Mouse (Mus musculus): ENCODE data around the gene AW011738. TPM values are rescaled to one million over a fixed set of nuclear protein-coding genes. Genes with fewer than 3 reads are reported as not detected.
A peak's percentile ranks its signal among the peaks of the same experiment; 100 is the strongest.

Gene AW011738
- polyA plus RNA-seq, 1 experiment from 2014 or later = 0.82 TPM

DNA sequence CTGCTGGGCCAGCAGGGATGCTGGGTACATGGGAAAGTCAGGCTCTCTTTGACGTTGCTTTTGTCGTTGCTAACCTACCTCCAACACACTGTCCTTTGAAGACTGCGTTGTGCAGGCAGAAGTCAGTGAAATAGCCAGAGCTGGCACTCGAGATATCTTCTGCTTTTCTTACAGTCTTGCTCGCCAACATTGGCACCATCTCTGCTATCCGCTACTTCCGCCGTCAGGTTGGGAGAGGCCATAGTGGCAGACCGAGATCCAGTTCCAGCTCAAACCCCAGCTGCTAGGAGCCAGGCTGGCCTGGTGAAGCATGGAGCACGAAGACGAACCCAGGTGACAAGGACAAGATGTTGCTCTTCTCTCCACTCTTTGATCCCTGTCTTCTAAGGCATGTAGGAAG is 16.8 kb downstream of the AW011738 start:
- WGBS = 87% methylated on average over 11 of the region's 11 CpGs
- no peak overlapping the region for H3K4me3 ChIP-seq (ENCODE audit: low read depth, low read length)
- no peaks in the 10 kb centered on the region for H3K4me1 ChIP-seq (ENCODE audit: control insufficient read depth, insufficient read depth, low read length)
- H3K27me3 ChIP-seq (ENCODE audit: control insufficient read depth, insufficient read depth, low read length) = no peaks in the 10 kb centered on the region
- ATAC-seq (ENCODE audit: insufficient number of reproducible peaks, insufficient read depth, low FRiP score, low read depth) = no peak
- H3K36me3 ChIP-seq (ENCODE audit: control insufficient read depth, insufficient read depth, low read length) = no peaks in the 10 kb centered on the region; the same call in 1 of the 2 replicates
- H3K4me2 ChIP-seq (replicated peaks; ENCODE audit: low read depth, low read length) = no peak overlapping the region
- no peak overlapping the region for H3K9ac ChIP-seq (replicated peaks; ENCODE audit: low read depth, low read length)
- no peak overlapping the region for H3K27ac ChIP-seq (ENCODE audit: low read length)
- H3K9me3 ChIP-seq (ENCODE audit: control insufficient read depth, low read depth, low read length) = no peaks in the 10 kb centered on the region

DNA sequence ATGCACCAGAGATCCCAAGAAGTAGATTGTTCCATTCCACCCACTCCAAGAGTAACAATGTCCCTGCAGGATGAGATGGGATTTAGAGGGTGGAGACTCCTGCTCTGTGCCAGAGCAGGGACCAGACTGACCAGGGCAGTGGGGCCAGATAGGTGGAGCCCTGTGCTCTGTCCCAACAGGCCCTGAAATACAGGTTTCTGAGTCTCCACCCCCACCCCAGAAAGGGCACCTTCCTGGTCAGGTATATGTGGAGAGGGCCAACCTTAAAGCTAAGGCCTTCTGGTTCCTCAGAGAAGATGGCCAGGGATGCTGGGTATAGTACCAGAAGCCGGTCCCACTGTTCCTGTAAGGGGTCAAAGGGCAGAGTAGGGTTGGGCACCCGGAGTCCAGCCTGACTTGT is 21.2 kb downstream of the AW011738 start:
- H3K4me3 ChIP-seq (ENCODE audit: low read depth, low read length) = no peak overlapping the region
- H3K9ac ChIP-seq (replicated peaks; ENCODE audit: low read depth, low read length) = no peak overlapping the region
- no peak overlapping the region for H3K4me2 ChIP-seq (replicated peaks; ENCODE audit: low read depth, low read length)
- WGBS = 74% methylated on average over 2 of the region's 2 CpGs
- H3K4me1 ChIP-seq (ENCODE audit: control insufficient read depth, insufficient read depth, low read length) = peaks cover 9% of the 10 kb centered on the region; the same call in 1 of the 2 replicates
- H3K9me3 ChIP-seq (ENCODE audit: control insufficient read depth, low read depth, low read length) = no peaks in the 10 kb centered on the region
- no peak for ATAC-seq (ENCODE audit: insufficient number of reproducible peaks, insufficient read depth, low FRiP score, low read depth)
- H3K36me3 ChIP-seq (ENCODE audit: control insufficient read depth, insufficient read depth, low read length) = peaks cover 2% of the 10 kb centered on the region; the same call in 1 of the 2 replicates
- no peak overlapping the region for H3K27ac ChIP-seq (ENCODE audit: low read length)
- no peaks in the 10 kb centered on the region for H3K27me3 ChIP-seq (ENCODE audit: control insufficient read depth, insufficient read depth, low read length)

DNA sequence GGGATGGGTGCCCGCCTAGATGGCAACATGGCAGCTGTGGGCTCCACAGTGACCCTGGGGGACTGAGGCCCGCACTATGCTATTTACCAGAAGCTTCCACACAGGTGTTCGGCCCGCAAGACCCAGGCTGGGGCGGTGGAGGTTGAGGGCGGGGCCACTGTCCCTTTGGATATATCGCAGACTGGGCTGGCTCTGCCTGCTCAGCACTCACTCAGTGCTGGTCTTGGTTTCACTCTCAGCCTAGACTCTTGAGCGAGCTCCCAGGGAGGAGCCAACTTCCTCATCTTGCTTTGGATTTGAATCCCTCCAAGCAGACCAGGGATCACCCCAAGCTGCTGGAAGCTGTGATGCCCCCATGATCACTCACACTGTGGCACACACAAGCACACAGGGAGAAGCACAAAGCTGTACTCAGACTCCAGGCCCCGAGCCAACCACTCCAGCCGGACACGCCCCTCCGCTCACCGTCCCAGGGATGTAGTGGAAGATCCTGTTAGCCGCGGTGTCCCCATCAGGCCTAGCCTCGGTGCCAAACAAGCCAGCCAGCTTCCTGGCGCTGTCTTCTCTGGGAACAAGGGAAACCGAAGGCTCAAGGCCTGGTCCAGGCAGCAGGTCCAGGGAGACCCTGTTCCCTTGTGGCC is 24.8 kb downstream of the AW011738 start:
- Histone ChIP-seq H3K9ac (replicated peaks; ENCODE audit: low read depth, low read length) (no peak overlapping the region), H3K4me2 (replicated peaks; ENCODE audit: low read depth, low read length) (peak overlapping the region; percentile 22; the same call in 1 of the 2 replicates), H3K9me3 (ENCODE audit: control insufficient read depth, low read depth, low read length) (no peaks in the 10 kb centered on the region), H3K27ac (ENCODE audit: low read length) (no peak overlapping the region), H3K27me3 (ENCODE audit: control insufficient read depth, insufficient read depth, low read length) (no peaks in the 10 kb centered on the region), H3K4me3 (ENCODE audit: low read depth, low read length) (peak overlapping the region; percentile 12; the same call in 1 of the 2 replicates), H3K36me3 (ENCODE audit: control insufficient read depth, insufficient read depth, low read length) (peaks cover 38% of the 10 kb centered on the region), H3K4me1 (ENCODE audit: control insufficient read depth, insufficient read depth, low read length) (peaks cover 9% of the 10 kb centered on the region; the same call in 1 of the 2 replicates)
- ATAC-seq (ENCODE audit: insufficient number of reproducible peaks, insufficient read depth, low FRiP score, low read depth) = peak; percentile 39; the same call in 1 of the 2 replicates
- whole genome bisulfite sequencing = 36% methylated on average over 18 of the region's 18 CpGs

DNA sequence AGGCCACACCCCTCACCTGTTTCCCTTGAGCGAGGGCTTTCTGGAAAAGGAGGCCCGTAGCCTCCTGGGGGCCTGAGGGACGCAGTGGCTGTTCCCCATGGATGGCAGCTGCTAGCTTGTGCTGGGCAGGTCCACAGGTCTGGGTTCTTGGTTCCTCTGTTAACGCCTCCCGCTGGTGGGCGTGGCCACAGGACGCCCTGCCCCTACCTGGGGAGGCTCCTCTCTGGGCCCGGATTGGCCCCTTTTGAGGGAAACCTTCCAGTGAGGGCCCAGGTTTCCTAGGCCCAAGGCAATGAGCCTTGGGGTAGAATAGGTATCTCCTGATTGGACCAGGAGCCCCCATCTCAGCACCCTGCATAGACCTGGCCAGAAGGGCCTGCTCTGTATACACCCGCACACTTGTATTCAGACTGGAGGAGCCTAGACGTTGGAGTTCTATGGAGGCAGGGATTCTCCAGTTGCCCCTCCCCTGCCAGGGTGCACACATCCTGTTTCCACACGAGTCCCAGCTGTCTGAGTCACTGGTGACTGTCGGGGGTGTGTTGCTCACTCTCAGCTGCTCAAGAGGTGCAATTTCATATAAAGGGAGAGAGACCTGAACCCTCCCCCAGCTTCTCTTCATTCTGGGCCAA is 25.4 kb downstream of the AW011738 start:
- WGBS = 15% methylated on average over 12 of the region's 12 CpGs
- Histone ChIP-seq H3K27me3 (ENCODE audit: control insufficient read depth, insufficient read depth, low read length) (no peaks in the 10 kb centered on the region), H3K27ac (ENCODE audit: low read length) (no peak overlapping the region), H3K4me1 (ENCODE audit: control insufficient read depth, insufficient read depth, low read length) (peaks cover 9% of the 10 kb centered on the region; the same call in 1 of the 2 replicates), H3K4me3 (ENCODE audit: low read depth, low read length) (peak overlapping the region; percentile 12; the same call in 1 of the 2 replicates), H3K9me3 (ENCODE audit: control insufficient read depth, low read depth, low read length) (no peaks in the 10 kb centered on the region), H3K9ac (replicated peaks; ENCODE audit: low read depth, low read length) (no peak overlapping the region), H3K4me2 (replicated peaks; ENCODE audit: low read depth, low read length) (peak overlapping the region; percentile 22; the same call in 1 of the 2 replicates), H3K36me3 (ENCODE audit: control insufficient read depth, insufficient read depth, low read length) (peaks cover 41% of the 10 kb centered on the region)
- ATAC-seq (ENCODE audit: insufficient number of reproducible peaks, insufficient read depth, low FRiP score, low read depth) = peak; percentile 53; the same call in 1 of the 2 replicates

DNA sequence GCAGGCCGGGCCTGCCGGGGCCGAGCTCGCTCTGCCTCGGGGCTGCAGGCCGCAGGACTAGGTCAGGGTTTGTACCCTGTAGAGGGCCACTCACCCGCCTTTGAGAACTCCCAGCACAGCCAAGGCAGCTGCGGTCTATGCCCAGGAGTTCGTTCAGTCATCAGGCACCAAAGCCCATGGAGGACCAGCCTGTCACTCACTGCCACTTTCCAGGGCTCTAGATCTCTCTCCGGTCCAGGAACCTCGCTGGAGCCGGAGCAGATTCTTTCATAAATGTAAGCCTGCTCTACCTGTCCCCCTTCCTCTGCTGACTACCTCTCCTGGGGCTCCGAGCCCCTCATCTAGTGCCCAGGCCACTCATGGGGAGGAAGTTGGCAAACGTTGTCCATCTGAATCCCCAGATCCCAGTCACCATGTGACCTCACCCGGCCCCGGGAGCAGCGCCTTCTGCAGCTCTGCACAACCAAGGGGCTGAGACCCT is 31.0 kb downstream of the AW011738 start:
- Histone ChIP-seq H3K36me3 (ENCODE audit: control insufficient read depth, insufficient read depth, low read length) (peaks cover 53% of the 10 kb centered on the region), H3K27me3 (ENCODE audit: control insufficient read depth, insufficient read depth, low read length) (no peaks in the 10 kb centered on the region), H3K9ac (replicated peaks; ENCODE audit: low read depth, low read length) (peak overlapping the region; percentile 72), H3K9me3 (ENCODE audit: control insufficient read depth, low read depth, low read length) (no peaks in the 10 kb centered on the region), H3K4me2 (replicated peaks; ENCODE audit: low read depth, low read length) (peak overlapping the region; percentile 86), H3K4me3 (ENCODE audit: low read depth, low read length) (peak overlapping the region; percentile 72), H3K27ac (ENCODE audit: low read length) (no peak overlapping the region; the same call in 1 of the 2 replicates), H3K4me1 (ENCODE audit: control insufficient read depth, insufficient read depth, low read length) (0 out of 2 replicates have a peak, but pooled peaks cover 5% of the 10 kb centered on the region)
- 7% methylated on average over 17 of the region's 17 CpGs for WGBS
- no peak for ATAC-seq (ENCODE audit: insufficient number of reproducible peaks, insufficient read depth, low FRiP score, low read depth)

DNA sequence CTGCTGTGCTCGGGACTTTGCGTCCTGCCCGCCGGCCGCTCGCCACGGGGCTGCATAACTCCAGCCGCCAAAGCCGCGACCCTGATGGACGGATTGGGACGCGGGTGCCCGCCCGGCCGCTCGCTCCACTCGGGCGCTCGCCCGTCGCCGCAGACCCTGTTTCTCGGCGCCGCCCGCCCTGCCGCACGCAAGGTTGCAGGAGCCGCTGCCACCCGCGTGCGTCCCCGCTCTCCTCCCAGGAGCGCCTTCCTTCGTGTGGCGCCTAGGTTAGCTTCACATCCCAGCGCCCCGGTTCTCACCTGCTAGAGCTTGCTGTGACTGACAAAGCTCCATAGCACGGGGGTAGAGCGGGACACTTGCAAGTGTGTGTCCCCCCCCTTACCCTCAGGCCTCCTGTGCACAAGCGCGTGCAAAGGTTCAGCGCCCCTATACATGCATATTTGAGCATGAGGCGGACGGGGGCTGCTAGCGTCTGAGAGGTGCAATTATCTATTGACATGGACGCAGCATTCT is 31.7 kb downstream of the AW011738 start, which contains the start of gene Plekhn1:
Gene Plekhn1 (minus strand): TSS at position 157 of the 513 bp plus-strand sequence.
- Histone ChIP-seq H3K9ac (replicated peaks; ENCODE audit: low read depth, low read length) (peak within 1 kb of the TSS; percentile 72), H3K27me3 (ENCODE audit: control insufficient read depth, insufficient read depth, low read length) (no peaks in the 10 kb centered on the region), H3K9me3 (ENCODE audit: control insufficient read depth, low read depth, low read length) (no peaks in the 10 kb centered on the region), H3K4me2 (replicated peaks; ENCODE audit: low read depth, low read length) (peak within 1 kb of the TSS; percentile 86), H3K4me1 (ENCODE audit: control insufficient read depth, insufficient read depth, low read length) (0 out of 2 replicates have a peak, but pooled peaks cover 5% of the 10 kb centered on the region), H3K36me3 (ENCODE audit: control insufficient read depth, insufficient read depth, low read length) (peaks cover 53% of the 10 kb centered on the region), H3K27ac (ENCODE audit: low read length) (peak within 1 kb of the TSS; percentile 89), H3K4me3 (ENCODE audit: low read depth, low read length) (peak within 1 kb of the TSS; percentile 72)
- under 1% methylated on average over 43 of the region's 48 CpGs for WGBS
- ATAC-seq (ENCODE audit: insufficient number of reproducible peaks, insufficient read depth, low FRiP score, low read depth) = peak; percentile 33; the same call in 1 of the 2 replicates

DNA sequence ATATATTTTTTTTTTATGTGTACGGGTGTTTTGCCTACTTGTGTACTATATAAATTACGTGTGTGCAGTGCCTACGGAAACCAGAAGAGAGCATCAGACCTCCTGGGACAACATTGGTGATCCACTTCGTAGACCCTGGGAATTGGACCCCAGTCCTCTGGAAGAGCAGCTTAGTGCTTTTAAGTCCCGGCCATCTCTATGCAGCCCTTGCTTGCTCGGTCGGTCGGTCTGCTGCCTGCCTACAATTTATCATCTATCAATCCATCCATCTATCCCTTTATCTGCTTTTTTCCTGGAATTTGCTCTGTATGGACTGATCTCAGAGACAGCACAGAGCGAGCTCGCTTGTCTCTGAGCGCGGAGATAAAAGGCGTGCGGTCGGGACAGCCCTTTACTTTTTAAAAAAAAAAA is 32.3 kb downstream of the AW011738 start:
- Histone ChIP-seq H3K4me1 (ENCODE audit: control insufficient read depth, insufficient read depth, low read length) (0 out of 2 replicates have a peak, but pooled peaks cover 5% of the 10 kb centered on the region), H3K4me3 (ENCODE audit: low read depth, low read length) (peak overlapping the region; percentile 72), H3K27me3 (ENCODE audit: control insufficient read depth, insufficient read depth, low read length) (no peaks in the 10 kb centered on the region), H3K4me2 (replicated peaks; ENCODE audit: low read depth, low read length) (peak overlapping the region; percentile 86), H3K27ac (ENCODE audit: low read length) (0 out of 2 replicates have a peak overlapping the region, but pooled peaks have one; percentile 89), H3K9me3 (ENCODE audit: control insufficient read depth, low read depth, low read length) (no peaks in the 10 kb centered on the region), H3K36me3 (ENCODE audit: control insufficient read depth, insufficient read depth, low read length) (peaks cover 53% of the 10 kb centered on the region), H3K9ac (replicated peaks; ENCODE audit: low read depth, low read length) (no peak overlapping the region)
- peak; percentile 10; the same call in 1 of the 2 replicates for ATAC-seq (ENCODE audit: insufficient number of reproducible peaks, insufficient read depth, low FRiP score, low read depth)
- WGBS = under 1% methylated on average over 15 of the region's 15 CpGs
